Mouse (Mus musculus) left cerebral cortex, postnatal 4 days (tissue): ENCODE data around the gene Slc7a9. TPM values are rescaled to one million over a fixed set of nuclear protein-coding genes. Genes with fewer than 3 reads are reported as not detected.

ENCODE experiments used
- DNase-seq: peaks from one replicate; pipeline ENCODE4 v3.0.0-alpha.2; 2022
- intact Hi-C: fragments of 180-260 bp; cut with DNase I; formaldehyde crosslinking; loops from one replicate; pipeline ENCODE4 v1.15.1; 2025
- total RNA-seq, 2 experiments: library from RNA; stranded (reverse); gene quantifications; 2 replicates each; pipeline ENCODE4 v1.2.3; 2021

The Slc7a9 gene
- not detected for total RNA-seq

DNA sequence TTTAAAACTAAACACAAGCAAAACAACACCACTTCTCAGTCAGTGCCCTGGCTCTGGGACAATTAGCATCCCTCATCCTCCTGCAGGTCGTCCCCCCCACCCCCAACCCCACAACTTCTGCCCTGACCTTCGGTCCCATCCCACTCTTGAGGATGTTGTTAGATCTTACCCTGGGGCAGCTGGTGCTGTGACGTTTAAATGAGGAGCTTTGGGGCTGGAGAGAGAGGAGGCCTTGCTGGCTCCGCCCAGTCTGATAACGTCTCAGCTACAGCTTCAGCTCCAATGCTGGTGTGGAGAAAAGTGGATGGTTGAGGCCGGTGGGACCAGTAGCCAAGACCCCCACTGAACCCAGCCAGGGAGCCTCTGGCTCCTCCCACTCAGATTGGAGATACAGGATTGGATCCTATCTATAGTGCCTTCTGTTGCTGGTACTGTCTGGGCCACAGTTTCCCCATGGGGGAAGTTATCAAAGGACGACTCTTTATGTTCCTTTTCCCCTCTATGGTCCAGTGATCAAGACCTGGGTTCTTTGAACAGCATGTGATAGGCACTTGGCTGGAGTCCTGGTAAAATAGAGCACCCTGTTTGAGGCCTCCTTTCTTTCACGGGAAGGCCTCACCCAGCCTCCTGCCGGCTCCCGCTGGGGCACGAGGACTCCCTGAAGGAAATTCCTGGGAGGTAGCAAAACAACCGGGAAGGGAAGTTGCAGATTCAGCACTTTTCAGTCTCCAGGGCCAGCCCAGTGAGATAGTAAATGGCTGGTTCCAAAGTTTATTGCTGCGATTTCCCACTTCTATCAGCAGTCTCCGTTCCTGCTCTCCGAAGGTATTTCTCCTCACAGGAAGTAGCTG, at the start of gene Slc7a9:
Slc7a9 (plus strand) TSS at position 801 of the 851 bp plus-strand sequence.
- intact Hi-C loops: no loop called here

DNA sequence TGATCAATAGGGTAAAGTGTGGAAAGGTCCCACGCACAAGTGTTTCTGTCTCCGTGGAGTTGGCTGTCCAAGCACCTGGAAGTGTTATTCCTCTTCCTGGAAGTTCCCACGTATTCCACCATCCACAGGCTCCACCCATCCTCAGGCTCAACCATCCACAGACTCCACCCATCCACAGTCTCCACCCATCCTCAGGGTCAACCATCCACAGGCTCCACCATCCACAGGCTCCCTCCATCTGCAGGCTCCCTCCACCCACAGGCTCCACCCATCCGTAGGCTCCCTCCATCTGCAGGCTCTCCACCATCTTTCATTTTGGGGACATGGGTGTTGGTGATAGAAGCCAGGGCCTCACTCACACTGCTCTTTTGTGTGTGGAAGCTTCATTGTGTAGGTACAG, 47.4 kb upstream of the Slc7a9 start:
- DNase-seq: no peak
- intact Hi-C loops: loop anchor here (10.0 kb wide), 1 partner anchor 96 kb away; no protein-coding TSS in a partner anchor

More for the DNA sequence above, at the start of gene Slc7a9:
- DNase-seq: no peak

DNA sequence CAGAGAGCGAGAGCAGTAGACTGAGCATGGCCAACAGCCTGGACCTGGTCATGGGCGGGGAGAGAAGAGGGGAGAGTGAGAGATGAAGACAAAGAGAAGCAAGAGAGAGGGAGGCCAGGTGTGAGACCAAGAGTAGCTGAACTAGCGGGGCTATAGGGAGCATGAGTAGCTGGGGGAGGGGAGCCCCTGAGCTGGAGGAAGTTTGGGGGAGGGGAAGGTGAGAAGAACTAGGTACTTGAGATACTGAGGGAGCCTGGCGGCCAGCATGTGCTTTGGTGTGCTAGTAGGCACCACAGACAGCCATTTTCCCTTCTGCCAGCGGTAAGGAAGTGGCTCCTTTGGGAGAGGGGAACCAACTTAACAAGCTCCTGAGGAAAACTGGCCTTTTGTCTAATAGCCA, 33.4 kb upstream of the Slc7a9 start:
- intact Hi-C loops: no loop called here
- DNase-seq: no peak

DNA sequence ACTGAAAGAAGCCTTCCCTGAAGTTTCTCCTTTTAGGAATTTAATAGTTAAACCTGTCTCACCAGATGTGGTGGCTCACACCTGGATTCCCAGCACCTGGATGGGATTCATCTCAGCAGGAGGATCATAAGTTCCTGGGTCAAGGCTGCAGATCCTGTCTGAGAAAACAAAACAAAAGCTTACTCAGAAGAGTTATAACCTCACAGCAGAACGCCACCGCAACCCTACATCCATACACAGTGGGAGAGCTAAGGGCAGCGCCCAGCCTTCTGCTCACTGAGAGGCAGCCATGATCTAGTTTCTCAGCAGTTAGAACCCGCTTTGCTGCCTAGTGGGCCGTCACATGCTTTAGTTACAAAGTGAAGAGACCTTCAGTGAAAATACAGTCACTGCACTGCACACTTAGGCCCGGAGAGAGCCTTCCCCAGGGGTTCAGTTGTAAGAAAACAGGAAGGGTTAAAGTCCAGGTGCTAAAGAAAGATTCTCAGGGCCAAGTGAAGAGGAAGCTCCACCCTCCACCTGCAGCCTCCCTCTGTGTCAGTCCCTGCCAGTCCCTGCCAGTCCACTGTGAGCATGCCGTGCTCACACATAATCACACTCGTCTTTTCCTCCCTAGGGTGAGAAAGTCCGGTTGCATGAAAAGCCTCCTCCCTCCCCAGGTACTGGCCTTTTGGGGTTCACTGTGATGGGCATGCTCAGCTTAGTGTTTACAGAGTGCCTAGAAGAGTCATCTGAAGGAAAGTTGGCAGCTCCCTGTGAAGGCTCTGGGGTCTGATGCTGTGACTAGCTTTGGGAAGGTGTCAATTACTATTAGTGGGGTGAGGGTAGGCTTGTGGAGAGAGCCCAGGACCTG, 32.6 kb upstream of the Slc7a9 start:
- no peak for DNase-seq
- intact Hi-C loops: no loop called here

DNA sequence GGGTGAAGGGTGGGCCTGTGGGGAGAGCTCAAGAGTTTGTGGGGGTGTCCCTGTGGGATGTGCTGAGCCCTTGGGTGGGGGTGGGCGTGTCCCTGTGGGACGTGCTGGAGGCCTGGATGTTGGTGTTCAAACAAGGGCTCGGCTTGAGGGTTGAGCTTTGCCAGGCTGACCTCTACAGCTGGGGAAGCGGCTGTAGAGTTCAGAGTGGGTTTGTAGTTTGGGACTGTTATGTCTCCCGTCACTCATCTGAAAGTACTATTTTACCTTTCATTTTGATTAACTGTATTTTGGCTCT, 32.0 kb upstream of the Slc7a9 start:
- intact Hi-C loops: no loop called here
- DNase-seq: no peak

DNA sequence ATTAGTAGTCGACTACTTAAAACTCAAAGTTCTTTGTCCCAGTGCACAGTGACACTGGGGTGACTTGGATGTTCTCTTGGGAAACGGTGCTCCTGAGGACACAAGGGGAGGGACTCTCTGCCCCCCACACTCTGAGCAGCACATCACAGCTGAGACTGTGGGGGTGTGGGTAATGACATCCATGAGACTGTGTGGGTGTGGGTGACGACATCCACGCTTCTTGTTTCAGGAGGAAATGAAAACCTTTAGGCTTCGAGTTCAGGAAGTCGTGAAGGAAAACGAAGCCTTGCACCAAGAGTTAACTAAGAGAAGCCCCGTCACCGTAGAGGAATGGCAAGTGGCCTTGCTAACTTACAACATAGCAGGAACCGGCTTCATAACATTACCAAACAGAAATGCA, 25.5 kb upstream of the Slc7a9 start:
- intact Hi-C loops: no loop called here
- DNase-seq: no peak

DNA sequence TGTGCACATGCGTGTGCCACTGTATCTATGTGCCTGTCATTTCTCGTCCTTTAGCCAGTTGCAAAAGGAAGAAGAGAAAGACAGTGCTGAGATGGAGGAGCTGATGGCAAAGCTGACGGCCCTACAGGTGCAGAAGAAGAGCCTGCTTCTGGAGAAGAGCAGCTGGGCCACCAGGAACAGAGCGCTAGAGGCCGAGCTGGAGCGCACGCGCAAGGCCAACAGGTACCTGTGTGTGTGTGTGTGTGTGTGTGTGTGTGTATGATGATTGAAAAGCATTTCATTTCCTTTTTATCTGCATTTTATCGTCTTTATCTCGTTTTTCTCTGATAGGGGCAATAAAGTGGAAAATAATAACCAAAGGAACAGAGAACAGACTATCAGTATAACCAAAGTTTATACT, 20.4 kb upstream of the Slc7a9 start:
- intact Hi-C loops: no loop called here
- DNase-seq: no peak

DNA sequence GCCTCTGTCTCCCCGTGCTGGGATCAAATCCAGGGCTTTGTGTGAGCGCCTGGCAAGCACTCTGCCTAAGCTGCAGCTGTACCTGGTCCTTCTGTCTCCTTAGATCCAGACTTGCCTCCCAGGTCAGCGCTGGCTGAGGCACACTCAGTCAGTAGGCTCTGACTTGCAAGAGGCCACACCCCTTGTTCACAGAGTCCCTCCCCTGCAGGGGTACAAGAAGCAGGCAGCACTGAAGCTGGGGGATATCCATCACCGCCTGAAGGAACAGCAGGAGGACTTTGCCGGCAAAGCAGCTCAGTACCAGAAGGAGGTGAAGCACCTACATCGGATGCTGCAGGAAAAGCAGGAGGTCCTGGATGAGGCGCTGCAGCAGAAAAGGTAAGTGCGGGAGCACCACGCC, 13.3 kb upstream of the Slc7a9 start:
- DNase-seq: no peak
- intact Hi-C loops: no loop called here

DNA sequence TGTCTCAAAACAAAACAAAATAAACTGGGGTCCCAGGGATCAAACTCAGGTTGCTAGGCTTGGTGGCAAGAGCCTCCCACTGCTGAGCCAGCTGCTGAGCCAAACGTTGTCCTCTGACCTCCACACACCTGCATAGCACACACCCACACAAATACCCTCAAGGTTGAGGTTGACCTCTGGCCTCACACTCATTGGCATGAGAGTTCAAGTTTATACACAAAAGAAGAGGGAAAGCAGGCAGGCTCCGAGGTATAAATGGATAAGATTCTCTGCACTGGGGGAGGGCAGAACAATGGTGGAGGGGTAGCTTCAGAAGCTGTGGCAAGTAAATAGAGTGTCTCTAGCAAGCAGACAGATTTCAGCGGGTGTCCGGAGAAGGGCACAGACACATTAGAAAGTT, 1.1 kb upstream of the Slc7a9 start:
- intact Hi-C loops: no loop called here

DNA sequence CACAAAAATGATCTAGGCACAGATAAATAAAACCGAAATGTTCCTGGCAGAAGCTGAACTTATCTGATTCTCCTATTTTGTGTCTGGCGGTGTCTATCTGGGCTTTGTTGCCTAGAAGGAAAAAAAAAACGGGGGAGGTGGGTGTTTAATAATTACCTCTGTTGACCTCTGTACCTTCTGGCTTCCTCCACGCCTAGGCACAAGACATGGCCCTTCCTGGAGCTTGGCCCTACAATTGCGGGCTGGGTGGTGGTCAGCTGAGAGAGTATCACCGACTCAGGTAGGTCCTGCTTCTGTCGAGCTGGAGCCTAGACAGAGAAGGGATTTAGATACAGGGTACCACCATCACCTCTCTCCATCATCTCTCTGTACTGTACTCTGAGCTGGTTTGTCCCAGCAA, 271 bp downstream of the Slc7a9 start:
- no peak for DNase-seq
- intact Hi-C loops: no loop called here

More for the DNA sequence above, 1.1 kb upstream of the Slc7a9 start:
- no peak for DNase-seq

DNA sequence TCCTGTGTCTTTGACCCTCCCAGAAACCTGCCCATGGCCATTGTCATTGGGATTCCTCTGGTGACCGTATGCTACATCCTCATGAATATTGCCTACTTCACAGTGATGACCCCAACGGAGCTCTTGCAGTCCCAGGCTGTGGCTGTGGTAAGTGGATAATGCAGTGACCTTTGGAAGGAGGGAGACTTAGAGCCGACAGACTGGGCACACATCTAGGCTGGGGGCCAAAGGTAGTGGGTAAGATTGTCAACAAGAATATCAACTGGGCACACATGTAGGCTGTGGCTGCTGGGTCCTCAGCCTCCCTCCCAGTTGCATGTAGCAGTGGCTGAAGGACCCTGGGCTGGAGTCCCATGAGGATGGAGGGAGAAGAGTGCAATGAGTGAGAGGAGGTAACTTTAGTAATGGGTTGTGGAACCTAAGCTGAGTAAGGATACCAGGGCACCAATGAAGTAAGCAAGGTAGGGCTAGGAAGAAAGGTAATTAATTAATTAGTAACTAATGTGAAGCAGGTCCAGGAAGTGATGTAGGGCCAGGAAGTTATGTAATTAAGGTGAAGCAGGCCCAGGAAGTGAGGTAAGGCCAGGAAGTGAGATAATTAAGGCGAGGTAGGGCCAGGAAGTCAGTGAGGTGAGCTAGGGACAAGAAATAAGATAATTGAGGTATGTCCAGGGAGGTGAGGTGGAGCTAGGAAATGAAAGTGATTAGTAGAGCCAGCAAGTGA, 7.7 kb downstream of the Slc7a9 start:
- intact Hi-C loops: no loop called here

DNA sequence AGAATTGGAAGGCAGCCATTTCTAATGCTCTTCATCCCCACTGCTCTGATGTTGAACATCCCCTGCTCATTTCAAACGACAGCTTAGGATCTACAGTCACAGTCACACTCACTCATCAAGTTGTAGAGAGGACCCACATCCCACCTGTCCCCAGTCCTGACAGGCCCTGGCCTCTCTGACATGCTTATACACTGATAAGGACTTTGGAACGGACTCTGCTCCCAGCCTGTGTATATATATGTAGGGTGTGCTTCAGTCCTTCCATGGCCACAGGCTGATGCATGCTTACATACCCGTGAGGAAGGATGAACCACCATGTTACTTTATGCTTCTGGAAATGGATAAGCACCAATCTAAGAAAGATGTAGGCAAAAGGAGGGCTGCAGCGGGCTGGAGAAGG, 12.4 kb downstream of the Slc7a9 start:
- intact Hi-C loops: no loop called here
- no peak for DNase-seq

More for the DNA sequence above, 7.7 kb downstream of the Slc7a9 start:
- DNase-seq: no peak

DNA sequence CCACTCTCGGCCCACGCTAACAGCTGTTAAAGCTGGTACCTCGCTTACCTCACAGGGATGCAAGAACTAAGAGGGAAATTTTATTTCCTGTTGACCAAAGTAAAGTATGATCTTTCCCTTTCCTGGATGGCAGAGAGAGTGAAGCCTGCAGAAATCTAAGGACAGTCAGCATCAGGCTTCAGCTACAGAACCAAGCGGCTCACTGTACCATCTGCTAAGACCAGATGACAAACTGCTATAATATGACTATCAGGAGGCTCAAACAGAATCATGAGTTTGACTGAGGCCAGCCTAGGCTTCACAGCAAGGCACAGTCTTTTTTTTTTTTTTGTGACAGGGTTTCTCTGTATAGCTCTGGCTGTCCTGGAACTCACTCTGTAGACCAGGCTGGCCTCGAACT, 16.4 kb downstream of the Slc7a9 start:
- no peak for DNase-seq
- intact Hi-C loops: no loop called here

DNA sequence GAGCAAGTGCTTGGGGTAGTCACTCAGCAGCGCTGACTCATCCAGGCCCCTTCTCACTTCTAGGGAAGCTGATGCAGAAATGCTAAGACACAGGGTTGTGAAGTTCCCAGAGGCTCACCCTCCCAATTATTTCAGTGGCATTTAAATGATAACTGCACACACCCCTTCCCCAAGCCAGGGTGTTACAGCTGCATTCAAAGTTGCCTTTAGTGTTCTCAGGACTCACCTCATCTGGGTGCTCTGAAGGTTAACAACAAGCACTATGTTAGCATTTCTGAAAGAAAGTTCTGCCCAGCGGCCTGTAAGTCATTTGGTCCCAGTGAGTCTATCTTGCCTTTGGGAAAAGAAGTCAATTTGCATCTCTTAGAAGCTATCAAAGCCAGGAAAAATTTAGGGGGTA, 19.3 kb downstream of the Slc7a9 start:
- intact Hi-C loops: no loop called here
- DNase-seq: no peak

DNA sequence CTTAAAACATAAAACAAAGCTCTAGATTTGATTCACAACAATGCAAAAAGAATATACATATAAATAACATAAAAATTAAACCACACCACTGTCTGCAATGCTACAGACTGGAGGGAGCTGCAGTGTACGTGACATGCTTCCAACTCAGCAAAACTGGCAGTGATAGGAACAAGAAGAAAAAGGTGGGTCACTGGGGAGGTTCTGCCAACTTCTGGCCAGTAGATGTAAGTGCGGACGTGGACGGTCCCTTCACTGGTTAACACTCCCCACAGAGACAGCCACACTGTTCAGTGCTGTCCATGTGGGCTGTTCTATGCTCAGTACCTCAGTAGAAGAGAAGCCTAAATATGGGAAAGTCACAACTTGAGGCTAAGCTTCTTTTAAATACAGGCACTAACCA, 22.2 kb downstream of the Slc7a9 start:
- no peak for DNase-seq
- intact Hi-C loops: no loop called here

DNA sequence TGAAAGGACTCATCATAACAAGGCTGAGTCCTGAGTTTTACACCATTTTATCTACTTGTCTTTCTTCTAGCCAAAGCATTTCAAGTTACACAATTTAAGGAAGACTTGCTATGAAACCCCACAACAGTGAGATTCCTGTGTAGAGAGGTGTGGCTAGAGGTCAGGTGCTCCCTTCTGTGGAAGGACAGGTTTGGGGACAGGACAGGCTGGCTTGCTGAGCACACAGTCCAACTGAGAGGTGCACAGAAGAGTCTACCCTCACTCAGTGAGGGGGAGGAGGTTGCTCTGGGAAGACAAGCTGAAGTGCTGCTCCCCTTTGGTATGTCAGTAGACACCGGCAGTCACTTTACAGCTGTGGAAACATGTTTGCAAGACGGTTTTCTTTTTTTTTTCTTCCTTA, 27.9 kb downstream of the Slc7a9 start:
- intact Hi-C loops: no loop called here

DNA sequence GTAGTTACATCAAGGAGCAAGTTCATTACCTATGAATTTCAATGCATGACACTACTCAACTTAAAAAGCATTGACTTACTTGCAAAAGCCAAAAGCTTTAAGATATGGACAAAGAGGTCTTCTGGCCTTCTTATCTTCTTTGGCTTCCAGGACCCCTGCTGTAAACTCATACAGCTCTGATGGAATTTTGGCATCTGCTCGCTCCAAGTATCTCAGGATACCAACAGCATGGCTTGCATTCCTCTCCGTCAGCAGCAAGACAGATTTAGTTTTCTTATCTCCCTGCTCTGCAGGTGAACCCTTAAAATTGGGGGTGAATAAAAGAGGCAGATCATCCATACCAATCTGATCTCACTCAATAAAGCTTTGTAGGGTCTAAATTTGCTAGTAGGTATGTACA, 36.5 kb downstream of the Slc7a9 start:
- intact Hi-C loops: no loop called here
- no peak for DNase-seq

More for the DNA sequence above, 27.9 kb downstream of the Slc7a9 start:
- no peak for DNase-seq

DNA sequence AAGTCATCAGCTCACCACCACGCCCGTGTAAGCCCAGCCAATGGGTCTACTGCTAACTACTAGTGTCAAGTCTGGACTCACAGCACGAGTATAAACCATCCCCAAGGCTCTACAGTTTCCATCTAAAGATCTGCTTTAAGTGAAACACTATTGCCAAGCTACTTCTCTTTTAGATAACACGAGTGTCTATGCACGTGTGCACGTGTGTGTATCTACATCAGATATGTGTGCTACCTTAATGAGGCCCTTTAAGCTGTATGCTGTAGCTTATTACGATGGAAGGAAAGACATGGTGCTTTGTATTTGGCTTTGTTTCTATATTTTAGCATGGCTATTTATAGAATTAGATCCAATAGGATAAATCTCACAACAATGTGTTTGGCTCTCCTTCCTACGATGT, 38.0 kb downstream of the Slc7a9 start:
- no peak for DNase-seq

DNA sequence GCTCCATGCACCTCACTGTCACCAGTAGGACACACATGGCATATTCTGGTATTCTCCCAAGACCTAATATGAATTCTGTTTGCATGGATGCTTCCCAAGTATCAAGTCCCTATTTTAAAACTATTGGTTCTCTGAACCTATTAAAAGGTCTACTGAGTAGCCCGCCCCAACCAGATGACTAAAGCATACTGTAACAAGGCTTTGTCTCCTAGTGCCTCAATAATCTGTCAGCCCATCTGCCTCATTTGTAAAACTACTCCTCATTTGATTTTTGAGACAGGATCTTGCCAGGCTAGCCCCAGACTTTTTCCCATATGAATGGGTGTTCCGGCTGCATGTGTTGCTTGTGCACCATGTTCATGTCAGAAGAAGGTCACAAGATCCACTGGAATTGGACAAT, 41.6 kb downstream of the Slc7a9 start:
- DNase-seq: no peak
- intact Hi-C loops: no loop called here

More for the DNA sequence above, 38.0 kb downstream of the Slc7a9 start:
- intact Hi-C loops: no loop called here

DNA sequence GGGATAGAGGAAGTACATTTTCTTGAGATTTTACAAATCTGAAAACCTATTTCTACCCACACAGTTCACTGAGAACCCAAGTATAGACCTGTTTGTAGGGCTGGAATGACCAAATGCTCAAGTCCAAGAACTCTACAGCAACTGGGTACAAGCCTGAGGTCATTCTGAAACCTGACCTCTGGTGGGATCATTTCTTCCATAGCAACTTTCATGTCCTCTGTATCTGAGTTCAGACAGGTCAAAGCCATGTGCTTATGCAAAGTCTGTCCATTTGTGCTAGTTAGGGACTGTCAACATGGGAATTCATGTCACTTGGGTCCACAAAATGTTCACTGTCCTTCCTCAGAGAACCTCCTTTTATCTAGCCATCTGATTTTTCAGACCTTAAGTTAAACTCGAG, 42.4 kb downstream of the Slc7a9 start:
- intact Hi-C loops: no loop called here

DNA sequence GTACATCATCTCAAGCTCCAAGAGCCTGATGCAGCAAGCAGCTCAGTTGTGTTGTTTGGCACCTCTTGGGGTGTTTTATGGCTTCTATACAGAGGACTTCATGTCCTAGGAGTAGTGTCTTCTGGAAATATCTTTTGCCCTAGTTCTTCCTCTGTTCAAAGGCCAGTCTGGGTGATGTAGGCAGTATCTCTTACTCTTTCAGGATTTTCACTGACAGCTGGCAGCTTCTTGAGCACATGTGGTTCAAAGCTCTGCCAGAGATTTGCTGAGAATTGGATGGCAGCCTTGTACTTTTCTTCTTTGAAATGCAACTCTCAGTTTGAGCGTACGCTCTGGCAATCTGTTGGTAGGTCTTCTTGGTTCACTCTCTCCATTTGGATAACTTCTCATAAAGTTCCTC, 48.9 kb downstream of the Slc7a9 start:
- intact Hi-C loops: no loop called here
- DNase-seq: no peak

More for the DNA sequence above, 42.4 kb downstream of the Slc7a9 start:
- no peak for DNase-seq
